Mouse (Mus musculus) heart, embryonic 13.5 days (tissue): ENCODE data around the gene Cabp2. TPM values are rescaled to one million over a fixed set of nuclear protein-coding genes. Genes with fewer than 3 reads are reported as not detected.
"Not testable (repeated sequence)": the region's sequence is repeated elsewhere in the genome, so short reads cannot be mapped to it uniquely, and the experiment has no call there.

Experiments used
- ATAC-seq: fragments of 200-750 bp; cut with Nextera tagmentation; 2 replicates; pipeline ENCODE4 v1.8.0; 2017; ENCODE audit warnings: moderate TSS enrichment; ENCODE audit not compliant: insufficient number of reproducible peaks, low FRiP score, low TSS enrichment; ENCODE audit errors: extremely low read depth
- H3K27ac ChIP-seq: fragments of 300-500 bp; sonication (generic); replicated peaks from 2 replicates; pipeline ENCODE4 v1.5.1; 2015; ENCODE audit warnings: moderate library complexity, mild to moderate bottlenecking, inconsistent platforms
- H3K27me3 ChIP-seq: fragments of 300-500 bp; sonication (generic); replicated peaks from 2 replicates; pipeline ENCODE4 v1.6.1; 2015; ENCODE audit warnings: mild to moderate bottlenecking, inconsistent platforms
- H3K36me3 ChIP-seq: fragments of 300-500 bp; sonication (generic); 2 replicates; pipeline ENCODE4 v1.6.1; 2015; ENCODE audit warnings: mild to moderate bottlenecking, inconsistent platforms
- H3K4me1 ChIP-seq: fragments of 300-500 bp; sonication (generic); 2 replicates; pipeline ENCODE4 v1.6.1; 2015; ENCODE audit warnings: inconsistent platforms
- H3K4me2 ChIP-seq: fragments of 300-500 bp; sonication (generic); 2 replicates; pipeline ENCODE4 v1.6.1; 2015; ENCODE audit warnings: inconsistent platforms, mild to moderate bottlenecking, moderate library complexity
- H3K4me3 ChIP-seq: fragments of 300-500 bp; sonication (generic); 2 replicates; pipeline ENCODE4 v1.5.1; 2015; ENCODE audit warnings: moderate library complexity, mild to moderate bottlenecking, inconsistent platforms
- H3K9ac ChIP-seq: fragments of 300-500 bp; sonication (generic); 2 replicates; pipeline ENCODE4 v1.6.1; 2015; ENCODE audit warnings: inconsistent platforms, mild to moderate bottlenecking, moderate library complexity
- H3K9me3 ChIP-seq: fragments of 300-500 bp; sonication (generic); 2 replicates; pipeline ENCODE4 v1.6.1; 2016; ENCODE audit warnings: inconsistent platforms
- WGBS: fragments of 180-500 bp; shearing (Covaris S2); methylation state at CpG from one replicate; pipeline ENCODE4 v1.1.7; 2015; ENCODE audit warnings: mixed read lengths; 5-methylcytosine and 5-hydroxymethylcytosine counted together
- polyA plus RNA-seq: library from polyadenylated mRNA; unstranded; fragments of >200 nt; fragmentation: Nextera tagmentation; extraction: Ambion mirVana; gene quantifications from 2 replicates; pipeline ENCODE4 v1.2.1, GENCODE M21; 2015

The Cabp2 gene
- polyA plus RNA-seq, 1 experiment from 2014 or later = not detected

- H3K27me3 ChIP-seq = no peaks in the 10 kb centered on the region
- peak overlapping the region; percentile 90 for H3K9ac ChIP-seq
- peak overlapping the region; percentile 81 for H3K4me2 ChIP-seq
- no peak for ATAC-seq
- peak overlapping the region; percentile 75 for H3K4me3 ChIP-seq
- no peaks in the 10 kb centered on the region for H3K9me3 ChIP-seq
- H3K4me1 ChIP-seq = peaks cover 31% of the 10 kb centered on the region
- H3K36me3 ChIP-seq = peaks cover 41% of the 10 kb centered on the region
- no peak overlapping the region for H3K27ac ChIP-seq
- 49% methylated on average over 7 of the region's 7 CpGs for WGBS
Observed at GRCm38 (mm10) chr19:4126759-4127495, 45.5 kb downstream of the Cabp2 start.

GRCm38 (mm10) chr19:4129462-4129861 lies 48.1 kb downstream of the Cabp2 start:
- Histone ChIP-seq H3K4me3 (no peak overlapping the region), H3K4me1 (peaks cover 31% of the 10 kb centered on the region), H3K36me3 (peaks cover 57% of the 10 kb centered on the region), H3K9me3 (no peaks in the 10 kb centered on the region), H3K27me3 (no peaks in the 10 kb centered on the region), H3K27ac (no peak overlapping the region; the same call in 1 of the 2 replicates), H3K4me2 (no peak overlapping the region), H3K9ac (0 out of 2 replicates have a peak overlapping the region, but pooled peaks have one; percentile 35)
- ATAC-seq = no peak
- WGBS = 93% methylated on average over 7 of the region's 7 CpGs

GRCm38 (mm10) chr19:4130106-4130505 lies 48.7 kb downstream of the Cabp2 start:
- Histone ChIP-seq H3K4me1 (peaks cover 27% of the 10 kb centered on the region), H3K9me3 (no peaks in the 10 kb centered on the region), H3K27me3 (no peaks in the 10 kb centered on the region), H3K4me3 (no peak overlapping the region), H3K27ac (peak overlapping the region; percentile 20), H3K36me3 (peaks cover 57% of the 10 kb centered on the region), H3K9ac (0 out of 2 replicates have a peak overlapping the region, but pooled peaks have one; percentile 35), H3K4me2 (no peak overlapping the region)
- no peak for ATAC-seq
- 59% methylated on average over 4 of the region's 4 CpGs for WGBS

- no peak overlapping the region for H3K27ac ChIP-seq
- H3K9ac ChIP-seq = no peak overlapping the region
- ATAC-seq = no peak
- 82% methylated on average over 5 of the region's 5 CpGs for WGBS
- no peak overlapping the region for H3K4me3 ChIP-seq
- peaks cover 57% of the 10 kb centered on the region for H3K36me3 ChIP-seq
- H3K9me3 ChIP-seq = no peaks in the 10 kb centered on the region
- H3K4me1 ChIP-seq = peaks cover 26% of the 10 kb centered on the region
- no peaks in the 10 kb centered on the region for H3K27me3 ChIP-seq
- no peak overlapping the region for H3K4me2 ChIP-seq
Observed at GRCm38 (mm10) chr19:4131075-4131474, 49.7 kb downstream of the Cabp2 start.

GRCm38 (mm10) chr19:4131768-4132167 lies 50.4 kb downstream of the Cabp2 start:
- Histone ChIP-seq H3K4me1 (peaks cover 20% of the 10 kb centered on the region), H3K27ac (no peak overlapping the region), H3K36me3 (peaks cover 57% of the 10 kb centered on the region), H3K4me2 (no peak overlapping the region), H3K4me3 (no peak overlapping the region), H3K9me3 (no peaks in the 10 kb centered on the region), H3K9ac (no peak overlapping the region), H3K27me3 (peaks cover 3% of the 10 kb centered on the region; the same call in 1 of the 2 replicates)
- WGBS = 87% methylated on average over 2 of the region's 2 CpGs
- ATAC-seq = no peak

GRCm38 (mm10) chr19:4134354-4134753 lies 53.0 kb downstream of the Cabp2 start:
- H3K4me1 ChIP-seq = peaks cover 11% of the 10 kb centered on the region
- ATAC-seq = no peak
- peaks cover 37% of the 10 kb centered on the region for H3K36me3 ChIP-seq
- WGBS = 81% methylated on average over 4 of the region's 4 CpGs
- H3K27me3 ChIP-seq = peaks cover 17% of the 10 kb centered on the region; the same call in 1 of the 2 replicates
- no peak overlapping the region for H3K4me3 ChIP-seq
- H3K4me2 ChIP-seq = no peak overlapping the region
- H3K9me3 ChIP-seq = no peaks in the 10 kb centered on the region
- no peak overlapping the region for H3K27ac ChIP-seq
- H3K9ac ChIP-seq = no peak overlapping the region

- H3K4me2 ChIP-seq, H3K27ac ChIP-seq, H3K4me1 ChIP-seq, H3K9me3 ChIP-seq, H3K9ac ChIP-seq, H3K4me3 ChIP-seq, ATAC-seq: not testable (repeated sequence)
- 83% methylated on average over 6 of the region's 6 CpGs for WGBS
- Histone ChIP-seq H3K36me3 (peaks cover 28% of the 10 kb centered on the region), H3K27me3 (peaks cover 19% of the 10 kb centered on the region; the same call in 1 of the 2 replicates)
Observed at GRCm38 (mm10) chr19:4135229-4135962, 54.0 kb downstream of the Cabp2 start.

- not testable (repeated sequence) for H3K4me3 ChIP-seq, H3K27ac ChIP-seq, H3K4me2 ChIP-seq, H3K9ac ChIP-seq, H3K9me3 ChIP-seq, ATAC-seq, H3K4me1 ChIP-seq
- Histone ChIP-seq H3K27me3 (peaks cover 19% of the 10 kb centered on the region; the same call in 1 of the 2 replicates), H3K36me3 (peaks cover 26% of the 10 kb centered on the region)
- WGBS = 15% methylated on average over 8 of the region's 8 CpGs
Observed at GRCm38 (mm10) chr19:4135963-4136345, 54.6 kb downstream of the Cabp2 start.

GRCm38 (mm10) chr19:4136463-4136862 lies 55.1 kb downstream of the Cabp2 start:
- WGBS = 70% methylated on average over 5 of the region's 5 CpGs
- ATAC-seq = no peak
- Histone ChIP-seq H3K4me3 (no peak overlapping the region), H3K4me2 (no peak overlapping the region), H3K9ac (no peak overlapping the region), H3K27ac (no peak overlapping the region), H3K9me3 (no peaks in the 10 kb centered on the region), H3K27me3 (peaks cover 19% of the 10 kb centered on the region; the same call in 1 of the 2 replicates), H3K36me3 (peaks cover 21% of the 10 kb centered on the region), H3K4me1 (0 out of 2 replicates have a peak, but pooled peaks cover 3% of the 10 kb centered on the region)
